ENCODE assay signal across 1 mouse cellular context in the genomic region with DNA sequence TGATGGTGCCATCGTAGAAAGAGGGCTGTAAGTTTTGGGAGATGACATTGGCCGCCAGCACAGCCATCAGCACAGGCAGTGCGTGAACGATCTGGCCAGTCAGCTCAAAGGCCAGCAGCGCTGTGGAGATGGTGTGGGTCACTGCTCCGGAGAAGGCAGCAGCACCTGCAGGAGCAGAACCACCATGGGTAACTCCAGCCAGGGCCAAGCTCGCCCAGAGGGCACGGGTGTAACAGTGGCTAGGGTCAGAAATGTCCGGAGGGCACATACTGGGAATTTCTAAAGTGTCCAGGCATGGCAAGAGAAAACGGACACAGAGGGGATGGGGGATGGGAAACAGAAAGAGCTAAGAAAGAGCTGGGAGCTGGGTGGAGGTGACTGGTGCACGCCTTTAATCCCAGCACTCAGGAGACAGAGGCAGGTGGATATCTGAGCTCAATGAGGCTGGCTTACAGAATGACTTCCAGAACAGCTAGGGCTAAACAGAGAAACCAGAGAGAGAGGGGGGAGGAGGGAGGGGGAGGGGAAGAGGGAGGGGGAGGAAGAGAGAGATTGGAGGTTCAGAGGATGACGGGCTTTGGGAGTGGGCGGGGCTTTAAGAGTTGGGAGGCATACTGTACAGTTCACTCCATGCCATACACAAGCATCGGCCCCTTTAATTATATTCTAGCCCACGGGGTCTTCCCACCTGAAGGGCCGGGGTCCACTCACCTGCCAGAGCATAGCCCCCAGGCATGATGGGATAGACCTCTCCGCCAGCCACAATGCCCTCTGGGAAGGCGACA.
TF ChIP-seq lines count a peak whose summit lies in the region.

No protein-coding gene starts in this region.

TF ChIP-seq in ES-E14, 5 proteins besides CTCF, POLR2A, EP300 and RAD21:
- no peak for TF ChIP-seq CHD2 (IDR thresholded peaks at IDR 0.05; ENCODE audit: low read depth, low read length)
- no peak for TF ChIP-seq HCFC1 (IDR thresholded peaks at IDR 0.05; ENCODE audit: borderline replicate concordance, insufficient read depth, low read length)
- TF ChIP-seq ZC3H11A (IDR thresholded peaks at IDR 0.05; ENCODE audit: borderline replicate concordance, low read depth, low read length) = no peak
- no peak for TF ChIP-seq ZNF384 (IDR thresholded peaks at IDR 0.05; ENCODE audit: low read depth, low read length)
- TF ChIP-seq MAFK (IDR thresholded peaks at IDR 0.05; ENCODE audit: insufficient read depth, low read depth, low read length) = no peak
